Mouse (Mus musculus) brain, adult 2 months (tissue): ENCODE measurements around the gene Tmx2.

Experiments used
- DNase-seq: peaks from one replicate; pipeline ENCODE4 v3.0.0; 2011; ENCODE audit warnings: low read depth, low spot score

Tmx2 gene

GRCm38 (mm10) chr2:84638428-84639220 lies 40.3 kb downstream of the Tmx2 start:
- DNase-seq: no peak

- no peak for DNase-seq
Observed at GRCm38 (mm10) chr2:84637452-84638165, 41.3 kb downstream of the Tmx2 start.

GRCm38 (mm10) chr2:84636231-84636741 lies 42.7 kb downstream of the Tmx2 start:
- no peak for DNase-seq

GRCm38 (mm10) chr2:84635611-84636010 lies 43.3 kb downstream of the Tmx2 start:
- DNase-seq: peak; percentile 91

GRCm38 (mm10) chr2:84634934-84635482 lies 43.9 kb downstream of the Tmx2 start:
- DNase-seq: peak; percentile 71

- DNase-seq: no peak
Observed at GRCm38 (mm10) chr2:84634006-84634405, 44.9 kb downstream of the Tmx2 start.

- DNase-seq: no peak
Observed at GRCm38 (mm10) chr2:84632999-84633398, 45.9 kb downstream of the Tmx2 start.

GRCm38 (mm10) chr2:84632001-84632400 lies 46.9 kb downstream of the Tmx2 start:
- DNase-seq: no peak

- no peak for DNase-seq
Observed at GRCm38 (mm10) chr2:84627036-84627435, 51.9 kb downstream of the Tmx2 start.

GRCm38 (mm10) chr2:84626366-84626975 lies 52.5 kb downstream of the Tmx2 start:
- DNase-seq: no peak

- DNase-seq: no peak
Observed at GRCm38 (mm10) chr2:84624201-84624600, 54.7 kb downstream of the Tmx2 start.

GRCm38 (mm10) chr2:84623428-84624119 lies 55.4 kb downstream of the Tmx2 start:
- DNase-seq: no peak

GRCm38 (mm10) chr2:84622668-84623067 lies 56.3 kb downstream of the Tmx2 start:
- no peak for DNase-seq
